Mouse (Mus musculus): ENCODE data around the gene Sp6.

Sp6 gene

DNA sequence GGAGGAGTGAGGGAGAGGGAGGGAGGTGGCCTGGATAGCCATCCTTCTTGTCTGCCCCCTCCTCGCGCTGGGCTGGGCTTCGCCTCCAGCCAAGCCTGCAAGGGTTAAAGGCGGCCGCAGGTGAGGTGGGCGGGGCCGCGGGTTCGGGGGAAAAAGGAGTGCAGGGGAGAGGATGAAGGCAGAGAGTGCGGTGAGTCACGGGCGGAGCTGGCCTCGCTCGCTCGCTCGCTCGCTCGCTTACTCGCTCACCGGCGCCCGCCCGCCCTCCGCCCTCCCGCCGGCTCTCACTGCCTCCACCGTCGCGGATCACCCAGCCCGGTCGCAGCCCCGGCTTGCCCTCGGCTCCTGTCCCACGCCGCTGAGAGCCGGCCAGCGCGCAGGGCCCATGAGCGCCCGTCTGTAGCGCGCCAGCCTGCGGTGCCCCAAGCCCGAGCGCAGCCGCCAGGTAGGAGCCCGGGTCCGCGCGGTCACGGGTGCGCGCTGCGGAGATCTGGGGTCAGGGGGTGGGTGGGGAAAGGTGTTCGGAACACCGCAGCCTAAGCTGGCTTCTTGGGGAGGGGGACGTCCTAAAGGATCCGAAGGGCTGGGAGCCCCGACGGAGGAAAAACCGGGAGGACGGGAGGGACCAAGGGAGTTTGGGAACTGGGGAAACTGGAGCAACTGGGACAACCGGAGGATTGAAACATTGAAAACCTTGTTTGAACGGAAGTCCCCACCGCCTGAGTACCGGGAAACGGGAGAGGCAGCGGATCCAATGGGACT is 5.6 kb downstream of the Sp6 start:
- CTCF ChIA-PET, result interaction anchor here (0.9 to 1.2 kb wide), 2 partner anchors 12 to 38 kb away, joined by 3 read pairs; no protein-coding TSS in a partner anchor

DNA sequence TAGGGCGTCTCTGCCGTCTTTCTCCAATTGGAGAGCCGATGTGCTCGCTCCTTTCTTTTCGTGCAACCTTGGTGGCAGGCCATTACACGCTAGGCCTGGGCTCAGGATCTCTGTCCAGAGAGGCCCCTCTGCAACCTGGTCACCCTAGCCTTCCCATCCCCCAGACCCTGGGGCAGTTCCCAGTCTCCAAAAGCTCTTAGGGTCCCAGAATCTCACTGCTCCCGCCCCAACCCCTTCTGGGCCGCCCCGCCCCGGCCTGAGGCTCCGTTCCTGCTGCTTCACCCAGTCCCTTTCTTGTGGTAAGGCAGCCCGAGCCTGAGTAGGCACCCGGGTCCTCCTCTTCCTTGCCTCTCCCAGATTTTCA is 6.1 kb downstream of the Sp6 start:
- CTCF ChIA-PET, result interaction anchor here (0.7 to 1.2 kb wide), 2 partner anchors 20 to 38 kb away, joined by 3 read pairs; no protein-coding TSS in a partner anchor

DNA sequence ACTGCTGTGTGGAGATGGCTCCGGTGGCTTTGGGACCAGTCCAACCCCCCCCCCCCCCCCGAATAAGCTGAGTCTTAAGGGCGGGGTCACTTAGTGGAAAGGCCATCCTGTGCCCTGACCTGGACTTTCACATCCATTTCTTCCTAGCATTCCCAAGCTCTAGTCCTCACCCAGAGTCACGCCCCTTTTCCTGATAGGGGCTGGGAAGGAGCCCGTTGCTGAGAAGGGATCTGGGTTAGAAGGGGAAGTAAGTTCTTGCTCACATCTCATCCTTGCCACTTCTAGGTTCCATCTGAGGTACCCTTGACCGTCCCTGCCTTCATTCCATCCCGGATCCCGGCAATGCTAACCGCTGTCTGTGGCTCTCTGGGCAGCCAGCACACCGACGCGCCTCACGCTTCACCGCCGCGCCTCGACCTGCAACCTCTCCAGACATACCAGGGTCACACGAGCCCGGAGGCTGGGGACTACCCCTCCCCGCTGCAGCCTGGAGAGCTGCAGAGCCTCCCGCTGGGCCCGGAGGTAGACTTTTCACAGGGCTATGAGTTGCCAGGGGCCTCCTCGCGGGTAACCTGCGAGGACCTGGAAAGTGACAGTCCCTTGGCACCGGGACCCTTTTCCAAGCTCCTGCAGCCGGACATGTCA is 8.0 kb downstream of the Sp6 start:
- CTCF ChIA-PET, result interaction anchor here (0.5 to 3.3 kb wide), 11 partner anchors 17 to 1942 kb away, joined by 3 to 22 read pairs (median 5); partner anchors contain the start of gene Sp2

DNA sequence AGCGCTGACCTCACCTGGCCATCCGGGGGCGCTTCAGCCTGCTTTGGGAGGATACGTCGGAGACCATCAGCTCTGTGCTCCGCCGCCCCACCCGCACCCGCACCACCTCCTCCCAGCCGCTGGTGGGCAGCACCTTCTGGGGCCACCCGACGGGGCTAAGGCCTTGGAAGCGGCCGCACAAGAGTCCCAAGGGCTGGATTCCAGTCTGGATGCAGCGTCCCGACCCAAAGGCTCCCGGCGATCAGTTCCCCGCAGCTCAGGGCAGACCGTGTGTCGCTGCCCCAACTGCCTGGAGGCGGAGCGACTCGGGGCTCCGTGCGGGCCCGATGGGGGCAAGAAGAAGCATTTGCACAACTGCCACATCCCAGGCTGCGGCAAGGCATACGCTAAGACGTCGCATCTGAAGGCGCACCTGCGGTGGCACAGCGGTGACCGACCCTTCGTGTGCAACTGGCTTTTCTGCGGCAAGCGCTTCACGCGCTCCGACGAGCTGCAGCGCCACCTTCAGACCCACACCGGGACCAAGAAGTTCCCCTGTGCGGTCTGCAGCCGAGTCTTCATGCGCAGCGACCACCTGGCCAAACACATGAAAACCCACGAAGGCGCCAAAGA is 8.8 kb downstream of the Sp6 start:
- CTCF ChIA-PET, result interaction anchor here (0.5 to 3.3 kb wide), 8 partner anchors 16 to 334 kb away, joined by 3 to 22 read pairs (median 4); partner anchors contain the start of gene Sp2

DNA sequence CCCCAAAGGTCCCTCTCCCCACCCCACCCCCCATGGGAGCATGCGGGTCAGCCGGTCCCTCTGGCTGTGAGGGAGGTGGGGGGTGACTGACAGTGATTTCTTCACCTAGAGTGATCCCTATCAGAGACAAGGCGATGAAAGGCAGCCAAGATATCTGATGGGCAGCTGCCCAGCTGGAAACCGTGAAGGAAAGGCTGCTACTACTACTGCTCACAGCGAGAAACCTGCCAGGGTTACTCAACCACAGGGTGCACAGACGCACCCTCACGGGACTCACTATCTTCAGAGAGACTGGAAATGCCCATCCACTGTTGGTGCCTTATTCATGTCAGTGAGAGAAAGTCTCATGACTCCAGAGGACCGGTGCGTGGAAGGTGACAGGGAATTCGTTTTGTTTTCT is 11.8 kb downstream of the Sp6 start:
- CTCF ChIA-PET, result interaction anchor here (1.4 to 1.6 kb wide), 2 partner anchors 41 to 43 kb away, joined by 4 read pairs; no protein-coding TSS in a partner anchor

DNA sequence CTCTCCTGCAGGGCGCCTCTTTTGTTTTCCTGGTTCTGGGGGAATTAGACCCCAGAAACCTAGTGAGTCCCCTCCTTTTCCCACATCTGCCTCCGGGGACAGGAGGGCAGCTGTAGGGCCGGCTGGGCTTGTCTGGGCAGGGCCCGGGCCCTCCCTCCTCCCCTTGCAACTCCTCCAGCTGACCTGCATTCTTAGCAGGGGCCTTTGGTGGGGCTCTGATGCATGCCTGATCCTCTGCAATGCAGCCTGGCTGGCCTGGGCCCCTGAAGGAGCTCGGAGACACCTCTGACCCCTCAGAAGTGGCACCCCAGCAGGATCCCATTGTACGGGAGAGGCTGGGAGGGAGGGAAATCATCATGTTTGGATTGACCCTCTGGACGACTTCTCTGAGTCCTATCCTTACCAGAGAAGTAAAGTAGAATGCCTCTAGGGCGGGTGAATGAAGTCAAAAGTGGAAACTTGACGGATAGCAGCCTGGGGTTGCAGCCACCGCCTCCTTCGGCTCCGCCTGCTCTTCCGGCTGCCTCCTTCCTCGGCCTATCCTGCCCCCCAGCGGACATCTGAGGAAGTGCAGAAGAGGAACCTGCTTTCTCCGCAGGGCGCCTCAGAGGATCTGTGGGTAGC is 12.6 kb downstream of the Sp6 start:
- CTCF ChIA-PET, result interaction anchor here (0.6 kb wide), 1 partner anchor 174 kb away, joined by 3 read pairs; no protein-coding TSS in a partner anchor

DNA sequence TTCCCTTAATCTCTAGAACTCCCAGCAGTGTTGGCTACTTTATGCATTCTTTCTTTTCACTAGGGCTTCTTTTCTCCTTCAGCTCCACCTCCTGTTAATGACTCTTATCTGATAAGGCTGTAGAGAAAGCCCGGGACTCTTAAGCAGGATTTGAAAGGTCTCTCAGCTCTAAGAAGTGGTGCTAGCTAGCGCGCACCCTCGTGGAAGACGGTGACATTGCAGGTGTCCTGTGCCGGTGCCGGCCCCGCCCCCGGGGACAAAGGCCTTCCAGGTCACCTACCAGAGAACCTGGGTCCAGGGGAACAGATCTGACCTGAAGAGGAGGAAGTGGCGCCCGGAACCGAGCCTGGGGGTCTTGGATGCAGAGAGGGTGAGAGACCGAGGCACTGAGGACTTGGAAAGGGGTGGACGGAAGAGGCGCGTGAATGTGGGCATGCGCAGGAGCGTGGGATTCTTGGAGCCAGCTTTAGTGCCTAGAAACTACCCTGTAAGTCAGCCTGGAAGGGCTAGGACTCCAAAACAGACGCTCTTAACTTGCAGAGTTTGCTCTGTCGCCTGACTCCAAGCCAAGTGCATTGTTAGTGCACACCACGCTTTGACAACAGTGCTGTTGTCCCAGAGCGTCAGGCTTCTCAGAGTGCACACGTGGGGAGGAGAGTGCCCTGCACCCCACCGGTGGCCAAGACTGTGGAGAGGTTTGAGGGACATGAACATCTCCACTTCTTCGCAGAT is 16.7 kb downstream of the Sp6 start, which contains the start of gene Scrn2:
TSS of gene Scrn2 (plus strand) at position 253 of the 732 bp plus-strand sequence.
- CTCF ChIA-PET, result interaction anchor here (0.6 to 1.2 kb wide), 3 partner anchors 10 to 93 kb away, joined by 3 to 5 read pairs (median 3); no protein-coding TSS in a partner anchor

DNA sequence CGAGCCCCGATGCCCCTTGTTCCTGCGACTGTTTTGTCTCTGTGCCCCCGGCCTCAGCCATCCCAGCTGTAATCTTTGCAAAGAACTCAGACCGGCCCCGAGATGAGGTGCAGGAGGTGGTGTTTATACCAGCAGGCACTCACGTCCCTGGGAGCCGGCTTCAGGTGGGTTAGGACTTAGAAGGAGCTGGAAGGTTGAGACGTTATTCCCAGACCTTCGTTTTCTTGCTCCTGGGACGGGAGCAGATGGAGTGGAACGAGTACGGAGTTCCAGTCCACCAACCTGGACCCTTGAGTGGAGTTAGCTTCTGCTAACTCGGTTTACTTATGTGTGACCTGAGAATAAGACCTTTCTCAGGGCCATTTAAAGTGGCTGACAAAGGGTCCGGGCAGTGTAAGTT is 17.2 kb downstream of the Sp6 start:
- CTCF ChIA-PET, result interaction anchor here (0.6 to 1.2 kb wide), 3 partner anchors 10 to 93 kb away, joined by 3 to 5 read pairs (median 3); no protein-coding TSS in a partner anchor

DNA sequence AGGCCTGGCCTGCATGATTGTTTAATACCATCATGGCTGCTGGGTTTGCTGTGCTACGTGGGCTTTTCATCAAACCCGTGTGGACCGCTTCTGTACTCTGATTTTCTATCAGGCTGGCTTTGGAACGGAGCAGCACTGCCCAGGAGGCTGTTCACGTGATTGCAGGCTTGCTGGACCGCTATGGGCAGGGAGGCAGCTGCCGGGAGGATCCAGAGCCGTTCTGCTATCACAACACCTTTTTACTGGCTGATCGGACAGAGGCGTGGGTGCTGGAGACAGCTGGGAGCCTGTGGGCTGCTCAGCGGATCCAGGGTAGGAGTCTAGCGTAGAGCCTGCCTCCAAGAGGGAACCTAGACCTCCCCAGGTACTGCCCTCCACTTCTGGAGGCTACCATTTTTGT is 18.8 kb downstream of the Sp6 start:
- CTCF ChIA-PET, result no interaction called here

DNA sequence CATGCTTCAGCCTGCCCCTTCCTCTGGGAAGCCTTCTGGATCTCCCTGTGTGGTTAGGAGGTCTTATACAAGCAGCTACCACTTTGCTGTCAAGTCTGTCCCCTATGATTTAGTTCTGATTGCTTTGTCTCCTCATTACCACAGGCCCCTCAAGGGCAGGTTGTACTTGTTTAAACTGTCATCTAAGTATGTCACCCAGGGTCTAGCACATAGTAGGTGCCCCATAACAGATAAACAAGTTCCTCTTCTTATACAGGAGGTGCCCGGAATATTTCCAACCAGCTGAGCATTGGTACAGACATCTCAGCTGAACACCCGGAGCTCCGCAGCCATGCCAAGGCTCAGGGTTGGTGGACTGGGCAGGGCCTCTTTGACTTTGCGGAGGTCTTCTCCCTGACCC is 19.3 kb downstream of the Sp6 start:
- CTCF ChIA-PET, result no interaction called here

DNA sequence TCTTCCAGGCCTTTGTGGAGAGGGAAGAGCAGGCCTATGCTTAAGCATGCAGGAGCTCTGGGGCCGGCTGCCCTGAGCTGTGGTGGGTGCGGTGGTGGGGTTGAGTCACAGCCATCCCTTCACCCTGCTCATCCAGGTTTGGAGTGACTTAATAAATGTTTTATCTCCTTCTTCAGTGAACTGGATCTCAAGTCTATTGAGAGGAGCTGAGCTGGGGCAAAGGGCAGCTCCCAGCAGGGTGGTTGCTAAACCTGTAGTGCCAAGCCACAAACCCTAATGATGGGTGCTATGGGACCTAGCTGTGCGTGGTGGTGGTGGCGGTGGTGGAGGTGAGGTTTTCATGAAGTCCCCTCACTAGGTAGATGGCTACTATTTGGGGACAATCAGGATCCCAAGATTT is 20.6 kb downstream of the Sp6 start:
- CTCF ChIA-PET, result interaction anchor here (0.5 kb wide), 1 partner anchor 1920 kb away, joined by 4 read pairs; no protein-coding TSS in a partner anchor

DNA sequence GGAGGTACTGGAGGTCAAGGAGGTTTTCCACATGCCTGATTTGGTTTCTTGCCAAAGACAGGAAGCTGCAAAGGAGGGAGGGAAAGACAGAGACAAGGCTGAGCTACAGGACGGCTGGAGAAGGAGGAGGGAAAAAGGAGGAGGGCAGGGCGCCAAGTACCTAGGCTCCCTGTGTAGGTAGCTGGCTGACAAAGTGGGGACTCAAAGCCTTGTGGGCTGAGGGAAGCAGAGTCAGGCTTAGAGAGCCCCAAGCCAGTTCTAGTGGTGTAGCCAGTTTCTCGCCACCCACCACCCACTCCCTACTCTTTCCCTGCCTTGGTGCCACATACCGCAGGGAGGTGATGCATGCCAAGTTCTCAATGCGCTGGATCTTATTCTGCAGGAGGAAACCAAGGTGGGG is 22.9 kb downstream of the Sp6 start:
- CTCF ChIA-PET, result no interaction called here

DNA sequence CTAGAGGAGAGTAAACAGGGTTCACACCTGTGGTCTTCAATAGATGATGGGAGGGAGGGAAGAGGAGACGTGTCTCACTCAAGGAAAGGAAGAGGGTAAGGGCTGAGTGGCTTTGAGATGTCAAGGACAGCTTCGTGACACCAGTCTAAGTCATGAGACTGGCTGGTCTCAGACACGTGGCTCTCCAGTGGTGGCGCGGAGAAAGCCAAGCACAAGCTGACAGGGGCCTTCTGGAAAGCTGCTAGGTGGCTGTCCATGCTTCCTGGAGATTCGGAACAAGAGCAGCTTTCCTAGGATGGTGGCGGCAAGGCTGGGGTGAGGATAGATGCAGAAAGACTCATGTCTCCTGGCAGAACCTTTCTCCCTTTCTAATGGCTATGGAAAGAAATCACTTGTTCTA is 25.7 kb downstream of the Sp6 start:
- CTCF ChIA-PET, result interaction anchor here (1.2 kb wide), 1 partner anchor 17 kb away, joined by 5 read pairs; no protein-coding TSS in a partner anchor

DNA sequence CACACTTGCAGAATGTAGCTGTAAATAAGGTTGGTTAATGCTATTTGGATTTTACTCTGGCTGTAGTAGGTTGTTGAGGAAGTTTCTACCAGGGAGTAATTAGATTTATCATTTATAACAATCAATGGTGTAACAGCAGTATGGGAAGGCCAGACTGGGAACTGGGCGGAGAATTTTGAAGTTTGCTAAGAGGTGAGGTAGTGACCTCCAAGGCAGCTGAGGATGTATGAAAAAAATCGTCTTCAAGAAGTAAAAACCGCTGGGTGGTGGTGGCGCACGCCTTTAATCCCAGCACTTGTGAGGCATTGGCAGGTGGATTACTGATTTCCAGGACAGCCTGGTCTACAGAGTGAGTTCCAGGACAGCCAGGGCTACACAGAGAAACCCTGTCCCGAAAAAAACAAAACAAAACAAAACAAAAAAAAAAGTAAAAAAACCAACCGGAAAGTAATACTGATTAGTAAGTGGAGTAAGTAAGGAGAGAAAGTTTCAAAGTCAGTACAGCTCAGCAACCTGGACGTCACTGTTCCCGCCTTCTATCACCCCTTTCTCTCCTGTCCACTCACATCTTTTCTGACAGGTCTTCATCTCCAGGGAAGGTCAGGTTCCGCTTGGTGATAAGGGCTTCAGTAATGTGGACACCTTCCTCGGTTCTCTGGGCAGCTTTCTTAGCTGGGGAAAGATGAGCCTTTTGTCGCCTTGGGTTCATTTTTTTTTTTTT is 27.3 kb downstream of the Sp6 start:
- CTCF ChIA-PET, result interaction anchor here (0.6 to 1.1 kb wide), 2 partner anchors 11 to 121 kb away, joined by 3 read pairs; partner anchors contain the start of gene Scrn2

DNA sequence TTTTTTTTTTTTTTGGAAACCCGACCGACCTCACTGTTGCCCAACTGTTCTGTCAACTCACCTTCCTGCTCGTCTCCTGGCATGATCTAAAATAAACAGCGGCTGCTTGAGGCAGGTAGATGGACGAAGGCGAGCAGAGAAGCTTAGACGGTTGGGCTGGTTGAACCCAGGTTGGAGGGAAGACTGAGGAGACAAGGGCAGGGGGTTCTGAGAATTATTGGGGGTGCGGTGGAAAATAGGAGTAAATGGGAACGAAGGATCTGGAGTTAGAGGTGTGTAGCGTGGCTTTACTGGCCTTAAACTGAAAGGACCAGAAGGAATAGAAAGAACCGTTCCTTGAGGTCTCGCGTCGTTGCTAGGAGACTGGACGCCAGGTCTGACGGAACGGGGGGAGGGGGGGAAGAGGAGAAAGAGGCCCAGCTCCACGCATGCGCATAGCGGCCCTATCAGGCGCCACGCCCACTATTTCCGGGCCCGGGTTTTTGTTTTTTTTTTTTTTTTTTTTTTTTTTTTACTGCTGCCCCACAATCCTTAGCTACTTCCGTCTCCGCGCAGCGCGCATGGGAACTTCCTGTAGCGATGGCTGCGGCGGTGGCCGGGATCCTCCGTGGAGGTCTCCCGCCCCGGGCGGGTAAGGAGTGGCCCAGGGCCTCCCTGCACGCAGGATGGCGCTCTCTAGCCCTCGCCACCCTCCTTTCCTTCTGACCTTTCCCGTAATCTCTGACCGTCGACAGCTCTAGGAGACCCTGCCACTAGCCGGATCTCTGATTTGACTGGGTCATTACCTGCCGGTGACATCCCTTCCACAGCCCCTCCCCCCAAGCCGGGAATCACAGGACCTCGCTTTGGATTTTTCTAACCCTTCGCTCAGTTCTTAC is 28.1 kb downstream of the Sp6 start, which contains the start of the genes Lrrc46 and Mrpl10:
TSS of gene Lrrc46 (minus strand) at position 386 of the 878 bp plus-strand sequence.
TSS of gene Mrpl10 (plus strand) at position 539 of the 878 bp plus-strand sequence.
- CTCF ChIA-PET, result interaction anchor here (0.6 kb wide), 1 partner anchor 122 kb away, joined by 3 read pairs; no protein-coding TSS in a partner anchor

DNA sequence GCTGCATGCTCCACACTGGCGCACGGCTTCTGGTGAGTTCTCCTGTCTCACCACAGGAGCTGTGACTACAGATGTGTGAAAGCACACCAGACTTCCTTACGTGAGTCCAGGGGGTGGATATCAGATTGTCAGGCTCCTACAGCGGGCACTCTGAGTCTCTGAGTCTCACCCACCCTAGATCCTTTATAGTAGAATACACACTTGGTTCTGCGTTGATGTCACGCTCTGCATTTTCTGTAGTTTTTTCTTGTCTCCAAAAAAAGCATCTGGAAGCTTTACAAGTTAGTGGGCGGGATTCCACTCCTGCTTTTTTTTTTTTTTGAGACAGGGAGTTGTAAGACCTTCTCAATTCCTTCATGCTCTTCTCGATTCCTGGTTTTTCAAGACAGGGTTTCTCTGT is 31.7 kb downstream of the Sp6 start:
- CTCF ChIA-PET, result interaction anchor here (0.7 kb wide), 1 partner anchor 1029 kb away, joined by 4 read pairs; no protein-coding TSS in a partner anchor

DNA sequence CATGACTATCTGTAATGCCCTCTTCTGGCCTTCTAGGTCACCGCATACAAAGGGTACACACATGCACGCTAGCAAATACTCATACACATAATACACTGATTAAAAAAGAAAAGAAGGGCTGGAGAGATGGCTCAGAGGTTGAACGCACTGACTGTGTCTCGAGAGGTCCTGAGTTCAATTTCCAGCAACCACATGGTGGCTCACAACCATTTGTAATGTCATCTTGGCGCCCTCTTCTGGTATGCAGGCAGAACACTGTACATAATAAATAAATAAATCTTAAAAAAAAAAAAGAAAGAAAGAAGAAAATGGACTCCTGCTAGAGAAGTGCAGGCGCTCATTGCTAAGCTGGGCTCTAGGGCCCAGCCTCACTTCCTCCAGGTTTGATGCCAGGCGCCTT is 32.7 kb downstream of the Sp6 start:
- CTCF ChIA-PET, result interaction anchor here (0.5 to 0.6 kb wide), 2 partner anchors 94 to 103 kb away, joined by 3 to 4 read pairs; no protein-coding TSS in a partner anchor

DNA sequence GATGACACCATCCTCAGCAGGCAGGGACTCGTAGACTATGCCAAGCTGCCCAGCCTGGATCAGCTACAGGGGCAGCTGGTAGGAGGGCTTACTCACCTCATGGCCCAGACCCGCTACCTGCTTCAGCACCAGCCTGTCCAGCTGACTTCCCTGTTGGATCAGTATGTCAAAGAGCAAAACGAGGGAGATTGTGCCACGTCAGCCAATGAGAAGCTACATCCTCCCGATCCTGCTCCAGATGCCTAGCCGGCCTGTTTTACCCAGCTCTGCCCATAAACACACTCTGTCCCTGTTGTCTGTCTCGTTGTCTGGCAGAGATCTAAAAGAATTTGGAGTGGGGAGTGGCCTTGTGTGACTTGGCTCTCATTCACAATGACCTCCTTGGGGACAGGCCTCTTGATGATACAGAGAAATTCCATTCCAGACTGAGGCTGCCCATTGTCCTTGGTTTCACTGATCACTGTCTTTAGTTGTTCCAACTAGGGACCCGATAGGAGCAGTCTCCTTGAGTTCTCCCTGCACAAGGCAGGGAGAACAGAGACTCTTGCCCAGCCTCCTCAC is 35.0 kb downstream of the Sp6 start:
- CTCF ChIA-PET, result no interaction called here

All from spleen, embryonic (tissue).